Mouse (Mus musculus) spleen, embryonic (tissue): ENCODE measurements around the gene Gm17655.
"Not testable (repeated sequence)": the region's sequence is repeated elsewhere in the genome, so short reads cannot be mapped to it uniquely, and the experiment has no call there.

Experiments used
- CTCF ChIA-PET: fragments of 350-600 bp; sonication (Branson Sonifier 250); formaldehyde crosslinking; loops from one replicate; lab custom pipeline; 2022; lab: Charles Lee

Gene Gm17655

GRCm38 (mm10) chr5:110091546-110091945 lies 19.2 kb upstream of the Gm17655 start:
- CTCF ChIA-PET: no interaction called here

DNA sequence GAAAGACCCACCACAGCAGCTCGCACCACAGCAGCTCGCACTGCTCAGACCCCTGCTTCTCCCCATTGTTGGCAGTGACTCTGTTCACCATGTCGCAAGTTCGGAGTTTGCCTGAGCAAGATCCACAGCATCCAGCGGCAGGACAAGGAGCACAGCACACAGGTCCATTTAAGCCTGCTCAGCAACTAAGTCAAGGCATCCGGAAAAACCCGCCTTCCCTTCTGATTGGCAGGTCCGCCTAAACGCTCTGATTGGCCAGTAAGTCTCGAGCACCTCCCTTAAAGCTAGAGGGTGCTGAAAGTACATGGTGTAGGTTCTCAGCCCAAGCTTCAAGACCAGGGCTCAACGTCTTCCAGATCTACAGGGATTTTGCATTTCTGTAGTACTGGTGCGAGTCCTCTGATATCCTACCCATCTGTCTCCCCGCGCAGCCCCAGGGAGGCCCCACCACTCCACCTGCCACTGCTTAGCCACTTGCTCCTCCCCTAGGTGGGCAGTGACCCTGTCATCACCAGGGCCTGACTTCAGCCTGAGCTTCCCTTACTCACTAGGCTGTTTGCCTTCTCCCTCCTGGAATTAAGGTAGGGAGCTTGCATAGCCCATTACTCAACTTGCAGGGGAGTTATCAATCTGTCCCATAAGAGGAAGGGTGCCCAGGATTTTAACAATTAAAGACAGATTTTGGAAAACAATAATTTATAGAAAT lies 14.0 kb upstream of the Gm17655 start:
- CTCF ChIA-PET: no interaction called here

- CTCF ChIA-PET: interaction anchor here (0.6 kb wide), 1 partner anchor 1848 kb away, joined by 3 read pairs; no protein-coding TSS in a partner anchor
These were observed 10.6 kb upstream of the Gm17655 start for GRCm38 (mm10) chr5:110082961-110083360.

- CTCF ChIA-PET: interaction anchor here (0.6 to 0.9 kb wide), 2 partner anchors 50 to 498 kb away, joined by 3 read pairs; no protein-coding TSS in a partner anchor
These were observed 14.5 kb downstream of the Gm17655 start for GRCm38 (mm10) chr5:110057637-110058408.

- CTCF ChIA-PET: not testable (repeated sequence)
These were observed 48.5 kb downstream of the Gm17655 start for GRCm38 (mm10) chr5:110023694-110024427.

- CTCF ChIA-PET: no interaction called here
These were observed 49.0 kb downstream of the Gm17655 start for GRCm38 (mm10) chr5:110023273-110023672.

GRCm38 (mm10) chr5:110015775-110016174 lies 56.5 kb downstream of the Gm17655 start:
- CTCF ChIA-PET: not testable (repeated sequence)
